Mouse (Mus musculus): Measurements from ENCODE around the gene Tatdn2. TPM values are rescaled to one million over a fixed set of nuclear protein-coding genes. Genes with fewer than 3 reads are reported as not detected.
A peak's percentile ranks its signal among the peaks of the same experiment; 100 is the strongest.

The Tatdn2 gene
- polyA plus RNA-seq, 1 experiment from 2014 or later, result 1.3 TPM

GRCm38 (mm10) chr6:113678246-113679012, 18.4 kb upstream of the Tatdn2 start:
- no peak for DNase-seq (ENCODE audit: low spot score)
- Histone ChIP-seq H3K4me2 (replicated peaks; ENCODE audit: low read depth, low read length) (no peak overlapping the region), H3K9ac (replicated peaks; ENCODE audit: low read depth) (no peak overlapping the region), H3K9me3 (ENCODE audit: low read length) (no peaks in the 10 kb centered on the region), H3K4me1 (ENCODE audit: insufficient read depth, low read depth, low read length) (no peaks in the 10 kb centered on the region), H3K36me3 (ENCODE audit: insufficient read depth, low read length) (no peaks in the 10 kb centered on the region), H3K4me3 (ENCODE audit: low read depth, low read length) (no peak overlapping the region), H3K27me3 (replicated peaks; ENCODE audit: insufficient read depth, low read length) (no peaks in the 10 kb centered on the region), H3K27ac (ENCODE audit: low read length) (no peak overlapping the region)
- no peak for ATAC-seq
- TF ChIP-seq CTCF (IDR thresholded peaks at IDR 0.05) (no peak), EP300 (IDR thresholded peaks at IDR 0.05) (no peak)
- WGBS, result 67% methylated on average over 14 of the region's 14 CpGs

DNA sequence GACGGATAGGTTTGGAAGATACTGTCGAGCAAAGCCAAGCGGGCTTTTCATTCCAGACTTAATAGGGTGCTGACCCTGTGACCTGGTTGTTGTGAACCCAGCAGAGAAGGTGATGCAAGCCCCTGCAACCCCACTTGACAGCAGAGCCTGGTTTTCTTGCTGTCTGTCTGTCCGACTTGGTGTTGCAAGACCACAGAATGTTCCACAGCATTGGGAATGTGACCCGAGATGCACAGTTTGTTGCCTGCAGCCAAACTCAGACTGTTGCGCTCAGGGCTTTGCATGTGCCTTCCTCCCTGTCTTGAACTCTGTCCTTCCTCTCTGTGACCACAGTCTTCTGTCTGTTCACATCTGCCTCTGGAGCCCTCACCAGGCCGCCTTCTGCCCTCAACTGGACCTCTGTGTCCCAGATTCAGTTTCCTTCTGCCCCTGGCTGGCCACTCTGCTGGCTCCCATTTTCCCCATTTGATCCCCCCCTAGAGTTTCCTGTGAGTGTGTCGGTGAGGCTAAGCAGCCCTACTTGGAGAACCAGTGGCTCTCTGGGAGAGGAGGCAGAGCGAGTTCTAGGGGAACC, 16.8 kb upstream of the Tatdn2 start:
- 81% methylated on average over 9 of the region's 9 CpGs for WGBS
- no peak for ATAC-seq
- TF ChIP-seq CTCF (IDR thresholded peaks at IDR 0.05) (no peak), EP300 (IDR thresholded peaks at IDR 0.05) (no peak)
- Histone ChIP-seq H3K27ac (ENCODE audit: low read length) (no peak overlapping the region), H3K4me3 (ENCODE audit: low read depth, low read length) (no peak overlapping the region), H3K9me3 (ENCODE audit: low read length) (no peaks in the 10 kb centered on the region), H3K36me3 (ENCODE audit: insufficient read depth, low read length) (no peaks in the 10 kb centered on the region), H3K4me1 (ENCODE audit: insufficient read depth, low read depth, low read length) (no peaks in the 10 kb centered on the region), H3K27me3 (replicated peaks; ENCODE audit: insufficient read depth, low read length) (no peaks in the 10 kb centered on the region), H3K9ac (replicated peaks; ENCODE audit: low read depth) (no peak overlapping the region), H3K4me2 (replicated peaks; ENCODE audit: low read depth, low read length) (no peak overlapping the region)
- DNase-seq (ENCODE audit: low spot score), result no peak

GRCm38 (mm10) chr6:113681271-113681670, 15.6 kb upstream of the Tatdn2 start:
- DNase-seq (ENCODE audit: low spot score) (peak; percentile 88), ATAC-seq (peak; percentile 84)
- 10% methylated on average over 4 of the region's 4 CpGs for WGBS

DNA sequence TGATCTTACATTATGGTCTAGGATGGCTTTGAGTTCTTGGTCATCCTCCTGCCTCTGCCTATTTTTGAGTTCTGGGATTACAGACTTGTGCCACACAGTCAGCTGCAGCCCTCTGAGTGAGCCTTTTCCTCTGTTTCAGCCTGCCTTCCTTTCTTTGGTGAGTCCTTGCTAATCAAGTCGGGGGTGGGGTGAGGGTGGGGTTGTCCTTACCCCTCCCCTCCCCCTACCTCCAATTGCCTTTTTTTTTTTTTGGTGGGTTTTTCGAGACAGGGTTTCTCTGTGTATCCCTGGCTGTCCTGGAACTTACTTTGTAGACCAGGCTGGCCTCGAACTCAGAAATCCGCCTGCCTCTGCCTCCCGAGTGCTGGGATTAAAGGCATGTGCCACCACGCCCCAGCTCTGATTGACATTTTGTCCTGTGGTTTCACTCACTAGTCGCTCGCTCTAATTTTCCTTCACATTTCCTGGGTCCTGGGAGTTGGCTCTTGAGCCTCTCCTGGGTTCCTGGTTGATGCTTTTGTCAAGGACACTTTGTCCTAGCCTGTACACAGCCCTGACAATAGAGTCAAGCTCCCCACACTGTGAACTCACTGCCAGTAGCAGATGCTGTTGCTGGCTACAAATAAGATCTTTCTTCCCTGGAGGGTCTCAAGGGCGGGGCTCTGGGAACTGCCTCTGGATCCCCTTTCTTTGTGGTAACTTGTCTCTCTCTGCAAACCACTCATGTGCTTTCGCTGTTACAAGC, 13.6 kb upstream of the Tatdn2 start:
- Histone ChIP-seq H3K27me3 (replicated peaks; ENCODE audit: insufficient read depth, low read length) (no peaks in the 10 kb centered on the region), H3K9ac (replicated peaks; ENCODE audit: low read depth) (no peak overlapping the region), H3K9me3 (ENCODE audit: low read length) (no peaks in the 10 kb centered on the region), H3K4me3 (ENCODE audit: low read depth, low read length) (no peak overlapping the region), H3K27ac (ENCODE audit: low read length) (no peak overlapping the region), H3K4me2 (replicated peaks; ENCODE audit: low read depth, low read length) (no peak overlapping the region), H3K4me1 (ENCODE audit: insufficient read depth, low read depth, low read length) (no peaks in the 10 kb centered on the region), H3K36me3 (ENCODE audit: insufficient read depth, low read length) (no peaks in the 10 kb centered on the region)
- DNase-seq (ENCODE audit: low spot score) (no peak), ATAC-seq (no peak)
- TF ChIP-seq CTCF (IDR thresholded peaks at IDR 0.05) (no peak), EP300 (IDR thresholded peaks at IDR 0.05) (no peak)
- 86% methylated on average over 10 of the region's 10 CpGs for WGBS

More at GRCm38 (mm10) chr6:113681271-113681670, 15.6 kb upstream of the Tatdn2 start:
- Histone ChIP-seq H3K4me2 (replicated peaks; ENCODE audit: low read depth, low read length) (no peak overlapping the region), H3K9ac (replicated peaks; ENCODE audit: low read depth) (no peak overlapping the region), H3K4me3 (ENCODE audit: low read depth, low read length) (no peak overlapping the region), H3K27ac (ENCODE audit: low read length) (no peak overlapping the region), H3K4me1 (ENCODE audit: insufficient read depth, low read depth, low read length) (no peaks in the 10 kb centered on the region), H3K36me3 (ENCODE audit: insufficient read depth, low read length) (no peaks in the 10 kb centered on the region), H3K27me3 (replicated peaks; ENCODE audit: insufficient read depth, low read length) (no peaks in the 10 kb centered on the region), H3K9me3 (ENCODE audit: low read length) (no peaks in the 10 kb centered on the region)
- TF ChIP-seq EP300 (IDR thresholded peaks at IDR 0.05), result 0 out of 2 replicates have a peak, but pooled peaks have one; percentile 42
- peak; percentile 97 for TF ChIP-seq CTCF (IDR thresholded peaks at IDR 0.05)

- ATAC-seq, result peak; percentile 88
These were observed 10.2 kb upstream of the Tatdn2 start for GRCm38 (mm10) chr6:113686551-113687125.

More at GRCm38 (mm10) chr6:113686551-113687125, 10.2 kb upstream of the Tatdn2 start:
- peak overlapping the region; percentile 18; the same call in 1 of the 2 replicates for H3K4me3 ChIP-seq (ENCODE audit: low read depth, low read length)
- peaks cover 14% of the 10 kb centered on the region; the same call in 1 of the 2 replicates for H3K4me1 ChIP-seq (ENCODE audit: insufficient read depth, low read depth, low read length)
- H3K9me3 ChIP-seq (ENCODE audit: low read length), result no peaks in the 10 kb centered on the region
- H3K27ac ChIP-seq (ENCODE audit: low read length), result peak overlapping the region; percentile 78
- WGBS, result 37% methylated on average over 8 of the region's 8 CpGs
- no peak; the same call in 1 of the 2 replicates for TF ChIP-seq CTCF (IDR thresholded peaks at IDR 0.05)
- peak; percentile 73 for TF ChIP-seq EP300 (IDR thresholded peaks at IDR 0.05)
- H3K36me3 ChIP-seq (ENCODE audit: insufficient read depth, low read length), result no peaks in the 10 kb centered on the region
- peak; percentile 93 for DNase-seq (ENCODE audit: low spot score)
- H3K9ac ChIP-seq (replicated peaks; ENCODE audit: low read depth), result 0 out of 2 replicates have a peak overlapping the region, but pooled peaks have one; percentile 1
- peak overlapping the region; percentile 48 for H3K4me2 ChIP-seq (replicated peaks; ENCODE audit: low read depth, low read length)
- H3K27me3 ChIP-seq (replicated peaks; ENCODE audit: insufficient read depth, low read length), result no peaks in the 10 kb centered on the region
